Mouse (Mus musculus) CD4-positive helper T cell, adult 2 months (primary cell): ENCODE results near the gene Dmwd.
A peak's percentile ranks its signal among the peaks of the same experiment; 100 is the strongest.

Experiments used
- DNase-seq: peaks from one replicate; pipeline ENCODE4 v3.0.0-alpha.2; 2012; ENCODE audit warnings: low read depth, missing footprints, low spot score

Dmwd gene

GRCm38 (mm10) chr7:19075723-19076585 lies at the start of gene Dmwd:
Gene Dmwd, plus strand, starts transcription at chr7:19076227.
- peak; percentile 73 for DNase-seq

GRCm38 (mm10) chr7:19028067-19028466 lies 48.0 kb upstream of the Dmwd start:
- no peak for DNase-seq

DNA sequence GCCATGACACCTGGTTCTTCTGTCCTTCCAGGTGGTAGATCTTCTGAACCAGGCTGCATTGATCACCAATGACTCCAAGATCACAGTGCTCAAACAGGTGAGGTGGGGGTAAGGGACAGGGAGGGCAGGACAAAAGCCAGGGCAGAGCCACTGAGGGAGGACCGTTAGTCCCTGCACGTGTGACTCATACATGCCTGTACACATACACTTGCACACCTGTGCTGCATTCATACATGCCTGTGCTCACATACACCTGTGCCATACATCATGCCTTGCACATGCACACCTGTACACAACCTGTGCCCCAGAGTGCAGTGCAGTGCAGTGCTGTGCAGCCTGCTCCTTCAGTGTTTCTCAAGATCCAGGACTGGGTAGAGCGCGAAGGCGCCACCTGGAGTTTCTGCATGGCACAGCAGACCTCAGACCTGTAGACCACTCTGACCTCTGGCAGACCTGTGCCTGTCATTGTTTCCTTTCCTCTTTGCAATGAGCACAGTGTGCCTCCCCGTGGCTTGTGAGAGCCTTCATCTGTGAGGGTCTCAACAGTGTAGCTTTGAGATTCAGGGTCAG lies 46.9 kb upstream of the Dmwd start:
- DNase-seq, result peak; percentile 56

- DNase-seq, result no peak
Observed at GRCm38 (mm10) chr7:19031641-19032040, 44.4 kb upstream of the Dmwd start.

- no peak for DNase-seq
Observed at GRCm38 (mm10) chr7:19044616-19045015, 31.4 kb upstream of the Dmwd start.

DNA sequence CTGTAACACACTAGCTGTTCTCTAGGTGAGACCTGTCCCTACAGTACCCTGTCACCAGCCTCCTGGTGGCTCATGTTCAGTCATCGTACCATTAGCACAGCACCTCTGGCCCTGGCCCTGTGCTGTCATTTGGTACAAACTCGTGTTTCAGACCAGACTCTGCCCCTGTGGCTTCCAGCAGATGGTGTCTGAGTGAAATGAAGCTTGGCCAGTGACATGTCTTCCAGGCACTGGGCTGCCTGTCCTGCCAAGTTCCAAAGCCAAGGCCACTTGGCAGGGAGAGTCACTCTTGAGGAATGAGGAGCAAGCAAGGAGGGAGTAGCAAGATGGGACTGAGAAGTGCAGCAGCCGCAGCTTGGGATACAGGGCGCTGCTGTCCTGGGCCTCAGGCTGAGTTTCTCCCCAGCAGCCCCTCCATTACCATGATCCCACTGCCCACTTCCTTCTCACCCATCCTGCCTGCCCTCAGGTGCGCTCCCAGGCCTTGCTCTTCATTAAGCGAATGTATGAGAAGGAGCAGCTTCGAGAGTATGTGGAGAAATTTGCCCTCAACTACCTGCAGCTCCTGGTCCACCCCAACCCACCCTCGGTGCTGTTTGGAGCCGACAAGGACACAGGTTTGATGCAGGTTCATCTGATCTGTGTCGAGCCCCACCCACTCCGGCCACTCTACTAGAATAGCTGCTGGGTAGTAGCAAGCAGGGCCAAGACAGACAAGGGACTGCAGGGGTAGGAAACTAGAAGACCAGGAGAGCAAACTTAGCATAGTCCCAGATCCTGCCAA lies 29.5 kb upstream of the Dmwd start:
- no peak for DNase-seq

GRCm38 (mm10) chr7:19048006-19048527 lies 28.0 kb upstream of the Dmwd start:
- DNase-seq, result no peak

GRCm38 (mm10) chr7:19049252-19049651 lies 26.8 kb upstream of the Dmwd start:
- no peak for DNase-seq

DNA sequence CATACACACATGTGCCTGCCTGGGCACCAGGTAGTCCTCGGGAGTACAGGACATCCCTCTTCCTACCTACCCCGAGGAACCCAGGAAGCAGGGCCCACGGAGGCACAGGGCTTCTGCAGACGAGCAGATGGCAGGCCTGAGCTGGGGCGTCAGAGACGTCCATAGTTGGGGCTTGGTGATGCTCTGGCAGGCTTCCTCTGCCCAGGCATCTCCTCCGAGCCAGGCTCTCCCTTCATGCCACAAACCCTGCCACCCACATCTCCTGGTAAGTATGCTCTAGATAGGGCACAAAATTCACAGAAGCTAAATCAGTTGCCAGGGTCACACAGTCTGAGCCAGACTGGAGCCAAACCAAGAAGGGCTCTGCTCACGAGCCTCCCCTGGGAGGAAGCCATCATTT lies 25.9 kb upstream of the Dmwd start:
- no peak for DNase-seq

- DNase-seq, result no peak
Observed at GRCm38 (mm10) chr7:19051161-19051560, 24.9 kb upstream of the Dmwd start.

GRCm38 (mm10) chr7:19052345-19053135 lies 23.5 kb upstream of the Dmwd start:
- no peak for DNase-seq

DNA sequence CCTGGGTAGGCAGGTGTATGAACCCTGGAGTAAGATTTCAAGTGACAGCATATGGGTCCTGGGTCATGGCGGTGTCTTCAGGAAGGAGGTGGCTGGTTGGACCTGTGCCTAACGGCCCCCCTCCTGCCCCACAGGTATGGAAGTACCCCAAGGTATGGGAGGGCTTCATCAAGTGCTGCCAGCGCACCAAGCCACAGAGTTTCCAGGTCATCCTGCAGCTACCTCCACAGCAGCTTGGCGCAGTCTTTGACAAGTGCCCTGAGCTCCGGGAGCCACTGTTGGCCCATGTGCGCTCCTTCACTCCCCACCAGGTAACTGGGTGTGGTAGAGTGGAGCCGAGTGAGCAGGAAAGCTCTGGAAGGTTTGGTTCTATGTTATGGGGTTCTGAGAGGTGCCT lies 22.9 kb upstream of the Dmwd start:
- no peak for DNase-seq

GRCm38 (mm10) chr7:19054047-19054776 lies 21.8 kb upstream of the Dmwd start, which contains the start of gene Rsph6a:
Gene Rsph6a, plus strand, starts transcription at chr7:19054690.
- no peak for DNase-seq

DNA sequence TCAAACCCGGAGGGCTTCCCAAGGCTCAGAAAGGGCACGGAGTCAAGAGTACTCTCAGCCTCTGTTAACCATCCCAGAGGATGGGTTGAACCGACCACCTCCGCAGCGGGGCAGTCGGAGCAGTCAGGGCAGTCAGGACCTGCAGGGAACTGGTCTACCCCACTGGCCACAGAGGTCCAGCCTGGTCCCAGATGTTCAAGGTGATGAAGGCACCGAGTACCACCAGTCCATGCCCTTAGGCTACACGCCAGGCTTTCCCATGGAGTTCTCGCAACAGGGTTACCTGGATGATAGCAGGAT lies 21.3 kb upstream of the Dmwd start:
- no peak for DNase-seq

GRCm38 (mm10) chr7:19055108-19055507 lies 20.9 kb upstream of the Dmwd start:
- no peak for DNase-seq

DNA sequence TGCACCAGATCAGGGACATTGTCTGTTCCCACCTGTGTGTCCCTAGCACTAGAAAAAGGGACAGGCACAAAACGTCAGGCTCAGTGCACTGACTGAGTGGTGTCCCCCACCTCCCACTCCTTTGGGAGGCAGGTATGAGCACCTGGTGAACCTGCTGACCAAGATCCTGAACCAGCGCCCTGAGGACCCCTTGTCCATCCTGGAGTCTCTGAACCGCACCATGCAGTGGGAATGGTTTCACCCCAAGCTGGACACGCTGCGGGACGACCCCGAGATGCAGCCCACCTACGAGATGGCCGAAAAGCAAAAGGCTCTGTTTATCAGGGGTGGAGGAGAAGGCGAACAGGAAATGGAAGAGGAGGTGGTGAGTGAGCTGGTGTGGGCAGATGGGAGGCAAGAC lies 18.6 kb upstream of the Dmwd start:
- DNase-seq, result no peak

- DNase-seq, result no peak
Observed at GRCm38 (mm10) chr7:19065896-19066295, 10.1 kb upstream of the Dmwd start.

- DNase-seq, result no peak
Observed at GRCm38 (mm10) chr7:19067063-19067462, 9.0 kb upstream of the Dmwd start.

DNA sequence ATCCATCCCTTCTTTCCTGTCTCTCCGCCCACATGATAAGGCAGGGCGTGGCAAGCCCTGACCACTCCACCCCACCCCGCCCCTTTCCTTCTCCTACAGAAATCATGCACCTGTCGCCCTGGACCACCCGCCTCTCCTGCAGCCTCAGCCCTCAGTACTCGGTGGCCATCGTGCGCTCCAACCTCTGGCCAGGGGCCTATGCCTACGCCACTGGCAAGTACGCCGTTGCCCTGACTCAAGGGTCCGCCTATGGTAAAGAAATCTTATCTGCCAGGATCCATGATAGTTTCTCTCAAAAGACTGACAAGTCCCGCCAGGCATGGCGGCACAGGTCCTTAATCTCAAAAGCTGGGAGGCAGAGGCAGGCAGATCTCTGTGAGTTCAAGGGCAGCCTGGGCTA lies 8.1 kb upstream of the Dmwd start:
- no peak for DNase-seq

- peak; percentile 84 for DNase-seq
Observed at GRCm38 (mm10) chr7:19068707-19069106, 7.3 kb upstream of the Dmwd start.

GRCm38 (mm10) chr7:19069500-19069899 lies 6.5 kb upstream of the Dmwd start:
- DNase-seq, result peak; percentile 46
